Mouse (Mus musculus) liver, postnatal 0 days (tissue): ENCODE results near the gene Ncbp1.

Experiments
- CTCF ChIP-seq: sonication (generic); IDR thresholded peaks from 2 replicates; pipeline ENCODE4 v1.5.1; 2016; ENCODE audit warnings: antibody characterized with exemption, low read depth
- EP300 ChIP-seq: IDR thresholded peaks from 2 replicates; pipeline ENCODE4 v1.6.1; 2016; ENCODE audit warnings: antibody characterized with exemption, low read depth, mild to moderate bottlenecking

DNA sequence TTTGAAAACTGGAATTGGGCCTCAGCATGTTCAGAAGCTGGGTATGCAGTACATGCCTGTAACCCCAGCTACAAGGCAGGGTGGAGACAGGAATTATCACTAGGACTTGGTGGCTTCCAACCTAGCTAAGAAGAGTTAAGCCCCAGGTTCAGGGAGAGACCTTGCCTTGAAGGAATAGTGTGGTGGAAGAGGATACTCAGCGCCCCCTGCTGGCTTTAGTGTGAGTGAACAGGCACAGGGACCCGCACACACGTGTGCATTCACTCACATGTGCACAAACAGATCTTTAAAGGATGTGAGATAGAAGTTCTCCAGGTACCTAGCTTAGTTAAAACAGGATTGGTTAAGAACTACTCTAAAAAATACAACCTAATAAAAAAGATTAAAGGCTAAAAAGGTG lies 5.9 kb downstream of the Ncbp1 start:
- TF ChIP-seq CTCF (peak; percentile 64), EP300 (no peak)
